ENCODE assay signal across 21 mouse cellular contexts in genomic region chr7:82464364-82464763, GRCm38 (mm10).
"Had no signal": no experiment of that assay in that cellular context is flagged by ENCODE, and none has a peak within 500 bp of the region (broad histone marks: within the 10 kb centered on the region; RNA-seq: fewer than 3 reads in every experiment).

No protein-coding gene starts in this region.

- H3K36me3 ChIP-seq: kidney, embryonic 15.5 days; limb, embryonic 10.5 days; limb, embryonic 13.5 days; liver, embryonic 12.5 days; liver, embryonic 15.5 days; lung, embryonic 15.5 days; neural tube, embryonic 12.5 days; neural tube, embryonic 15.5 days; stomach, embryonic 15.5 days had no signal

- ATAC-seq: liver, embryonic 12.5 days had no signal

- H3K4me3 ChIP-seq: kidney, embryonic 15.5 days; limb, embryonic 10.5 days; limb, embryonic 13.5 days; liver, embryonic 12.5 days; liver, embryonic 15.5 days; lung, embryonic 15.5 days; neural tube, embryonic 12.5 days; neural tube, embryonic 15.5 days; stomach, embryonic 15.5 days had no signal

- DNase-seq: kidney, adult 8-10 months; kidney, postnatal 10 days; kidney, postnatal 36 days; liver; lung, adult 18-20 months; lung, postnatal 10 days; lung, postnatal 36 days; midbrain, embryonic 14.5 days; retina, postnatal 1 day; right cerebral cortex, postnatal 25 days; spleen, adult 18-20 months; thymus, postnatal 25 days had no signal

- H3K27me3 ChIP-seq: kidney, embryonic 15.5 days; limb, embryonic 13.5 days; liver, embryonic 12.5 days; liver, embryonic 15.5 days; lung, embryonic 15.5 days; neural tube, embryonic 12.5 days; neural tube, embryonic 15.5 days; stomach, embryonic 15.5 days had no signal
